In genomic region chr14:19752276-19752675, GRCm38 (mm10) we compare ENCODE assay signal across 8 mouse cellular contexts. TPM values are rescaled to one million over a fixed set of nuclear protein-coding genes. Genes with fewer than 3 reads are reported as not detected.
DNase-seq lines count a peak whose midpoint lies in the region; ATAC-seq and TF ChIP-seq lines count a peak whose summit lies in the region.

No protein-coding gene starts in this region.

- TF ChIP-seq POLR2A in liver, adult 2 months (IDR thresholded peaks at IDR 0.05; ENCODE audit: extremely low read depth, insufficient read depth, low read length) = no peak

- H3K79me2 ChIP-seq in liver, adult 2 months (ENCODE audit: control insufficient read depth, insufficient read depth, low read length) = peaks cover 3% of the 10 kb centered on the region; the same call in 1 of the 2 replicates

- DNase-seq in lung, postnatal 0 days (ENCODE audit: low spot score) = no peak
- DNase-seq in lung, postnatal 4 days = no peak
- no peak for DNase-seq in liver, adult 2 months (ENCODE audit: extremely low read depth, low read depth, low spot score)
- DNase-seq in stomach, postnatal 0 days (ENCODE audit: low spot score) = no peak
- DNase-seq in spleen, postnatal 36 days (ENCODE audit: low spot score in 2 of 2) = no peak
- DNase-seq in left cerebral cortex, postnatal 14 days (ENCODE audit: low spot score in 2 of 2) = no peak
- DNase-seq in ovary, adult 18-20 months (ENCODE audit: low spot score) = no peak

- no peak for TF ChIP-seq EP300 in lung, postnatal 0 days (IDR thresholded peaks at IDR 0.05)
- TF ChIP-seq EP300 in stomach, postnatal 0 days (optimal IDR thresholded peaks at IDR 0.05) = no peak

- intact Hi-C loops in left cerebral cortex, postnatal 14 days (cut with DNase I) = loop anchor here (5.0 kb wide), 1 partner anchor 60 kb away; no protein-coding TSS in a partner anchor

- H3K27ac ChIP-seq in lung, postnatal 0 days (ENCODE audit: low read length) = no peak overlapping the region
- H3K27ac ChIP-seq in heart, embryonic 14.5 days (replicated peaks in 1 of 2; ENCODE audit: control insufficient read depth in 1 of 2, insufficient read depth in 1 of 2, low read depth in 2 of 2, low read length in 2 of 2) = peak overlapping the region in 1 of 2 experiments; percentile 80; a peak in 2 of 4 replicates
- H3K27ac ChIP-seq in liver, adult 2 months (replicated peaks; ENCODE audit: insufficient read depth, low read depth, low read length) = no peak overlapping the region
- H3K27ac ChIP-seq in stomach, postnatal 0 days (replicated peaks) = no peak overlapping the region

- 0 out of 2 replicates have a peak overlapping the region, but pooled peaks have one; percentile 23 for H3K9ac ChIP-seq in lung, postnatal 0 days (replicated peaks; ENCODE audit: low read depth)
- peak overlapping the region; percentile 79 for H3K9ac ChIP-seq in heart, embryonic 14.5 days (ENCODE audit: low read length)
- H3K9ac ChIP-seq in liver, adult 2 months (ENCODE audit: low read depth, low read length) = peak overlapping the region; percentile 21; the same call in 1 of the 2 replicates
- H3K9ac ChIP-seq in stomach, postnatal 0 days (ENCODE audit: low read length) = peak overlapping the region; percentile 51

- peak overlapping the region; percentile 54 for H3K4me3 ChIP-seq in lung, postnatal 0 days (ENCODE audit: low read depth, low read length)
- H3K4me3 ChIP-seq in heart, embryonic 14.5 days (ENCODE audit: control insufficient read depth in 1 of 2, insufficient read depth in 1 of 2, low read depth in 1 of 2, low read length in 2 of 2) = peak overlapping the region; percentile 64 to 80
- peak overlapping the region; percentile 27 for H3K4me3 ChIP-seq in liver, adult 2 months (ENCODE audit: insufficient read depth, low read depth, low read length)
- H3K4me3 ChIP-seq in stomach, postnatal 0 days (ENCODE audit: low read depth, low read length) = peak overlapping the region; percentile 55

- H3K27me3 ChIP-seq in lung, postnatal 0 days (replicated peaks; ENCODE audit: insufficient read depth, low read length) = peaks cover 10% of the 10 kb centered on the region; the same call in 1 of the 2 replicates
- no peaks in the 10 kb centered on the region for H3K27me3 ChIP-seq in heart, embryonic 14.5 days (ENCODE audit: control insufficient read depth, insufficient read depth, low read length)
- no peaks in the 10 kb centered on the region for H3K27me3 ChIP-seq in liver, adult 2 months (ENCODE audit: control insufficient read depth, insufficient read depth, low read length)
- H3K27me3 ChIP-seq in stomach, postnatal 0 days (ENCODE audit: control insufficient read depth, insufficient read depth, low read length) = no peaks in the 10 kb centered on the region

- 0 out of 2 replicates have a peak, but pooled peaks cover 4% of the 10 kb centered on the region for H3K4me1 ChIP-seq in lung, postnatal 0 days (ENCODE audit: insufficient read depth, low read depth, low read length)
- peaks cover 4 to 28% of the 10 kb centered on the region in 2 experiments for H3K4me1 ChIP-seq in heart, embryonic 14.5 days (ENCODE audit: control insufficient read depth in 2 of 2, insufficient read depth in 2 of 2, low read length in 2 of 2)
- no peaks in the 10 kb centered on the region for H3K4me1 ChIP-seq in liver, adult 2 months (ENCODE audit: control insufficient read depth, insufficient read depth, low read length)
- 0 out of 2 replicates have a peak, but pooled peaks cover 2% of the 10 kb centered on the region for H3K4me1 ChIP-seq in stomach, postnatal 0 days (replicated peaks; ENCODE audit: control insufficient read depth, insufficient read depth)

- H3K36me3 ChIP-seq in lung, postnatal 0 days (ENCODE audit: insufficient read depth, low read length) = no peaks in the 10 kb centered on the region
- peaks cover 28% of the 10 kb centered on the region for H3K36me3 ChIP-seq in heart, embryonic 14.5 days (ENCODE audit: control insufficient read depth, insufficient read depth, low read length)
- 0 out of 2 replicates have a peak, but pooled peaks cover 2% of the 10 kb centered on the region for H3K36me3 ChIP-seq in liver, adult 2 months (ENCODE audit: control insufficient read depth, insufficient read depth, low read length)
- no peaks in the 10 kb centered on the region for H3K36me3 ChIP-seq in stomach, postnatal 0 days (ENCODE audit: control insufficient read depth, insufficient read depth, low read length)

- H3K4me2 ChIP-seq in lung, postnatal 0 days (replicated peaks; ENCODE audit: low read depth, low read length) = peak overlapping the region; percentile 75
- peak overlapping the region; percentile 88 for H3K4me2 ChIP-seq in heart, embryonic 14.5 days (ENCODE audit: low read length)
- peak overlapping the region; percentile 88 for H3K4me2 ChIP-seq in stomach, postnatal 0 days (replicated peaks; ENCODE audit: low read depth)

- WGBS in lung, postnatal 0 days = 4% methylated on average over 21 of the region's 21 CpGs
- WGBS in heart, embryonic 14.5 days = 2% methylated on average over 21 of the region's 21 CpGs
- WGBS in liver, adult 2 months = 51% methylated on average over 21 of the region's 21 CpGs
- whole genome bisulfite sequencing in stomach, postnatal 0 days = 5% methylated on average over 21 of the region's 21 CpGs

- H3K9me3 ChIP-seq in lung, postnatal 0 days (ENCODE audit: low read length) = no peaks in the 10 kb centered on the region
- no peaks in the 10 kb centered on the region for H3K9me3 ChIP-seq in heart, embryonic 14.5 days (ENCODE audit: control insufficient read depth, low read length)
- no peaks in the 10 kb centered on the region for H3K9me3 ChIP-seq in stomach, postnatal 0 days (ENCODE audit: control insufficient read depth, low read length)

- no peak for ATAC-seq in lung, postnatal 0 days
- no peak for ATAC-seq in heart, embryonic 14.5 days (ENCODE audit: insufficient number of reproducible peaks, insufficient read depth, low FRiP score, low read depth)
- ATAC-seq in stomach, postnatal 0 days (ENCODE audit: low FRiP score, low TSS enrichment) = no peak

- no peak for TF ChIP-seq CTCF in lung, postnatal 0 days (IDR thresholded peaks at IDR 0.05)
- no peak for TF ChIP-seq CTCF in liver, adult 2 months (IDR thresholded peaks at IDR 0.05; ENCODE audit: low read depth, low read length)
- TF ChIP-seq CTCF in stomach, postnatal 0 days (IDR thresholded peaks at IDR 0.05; ENCODE audit: low read depth) = no peak

RNA-seq across cellular contexts. Expression of gene Nid2, which starts 1.2 kb away (rescaled TPM):
- polyA plus RNA-seq in lung, postnatal 0 days (2015; fragmentation: Nextera tagmentation; extraction: Ambion mirVana) = 39.0 and 40.4 TPM in 2 replicates
- polyA plus RNA-seq in heart, embryonic 14.5 days (2014; fragmentation: Nextera tagmentation; extraction: Ambion mirVana) = 90.2 and 106 TPM in 2 replicates
- 2.3 and 6.2 TPM in 2 replicates for total RNA-seq in liver, adult 2 months (2014; rRNA removed)
- 5.9 and 6.0 TPM in 2 replicates for polyA plus RNA-seq in liver, adult 2 months (2012; rRNA removed)
- 13.5 and 16.4 TPM in 2 replicates for polyA plus RNA-seq in stomach, postnatal 0 days (2015; fragmentation: Nextera tagmentation; extraction: Ambion mirVana)
- total RNA-seq in left cerebral cortex, postnatal 14 days (2021) = 10 to 100 TPM; 11.0 to 12.7 TPM

Comparison
In these comparisons a context has a peak if more than half of its experiments do, and no peak if none do; other contexts are left out.
1. H3K9ac ChIP-seq: peak in every context shown above with its lines; median percentile 79 in heart, embryonic 14.5 days; 51 in stomach, postnatal 0 days; 23 in lung, postnatal 0 days; 21 in liver, adult 2 months.